Mouse (Mus musculus): ENCODE results near the gene Cntn5. TPM values are rescaled to one million over a fixed set of nuclear protein-coding genes. Genes with fewer than 3 reads are reported as not detected.

The Cntn5 gene
- polyA plus RNA-seq, 2 experiments from 2014 or later, result 0.08 TPM; not detected in 1

GRCm38 (mm10) chr9:10170526-10170925, 734.0 kb downstream of the Cntn5 start:
- ATAC-seq, result no peak

GRCm38 (mm10) chr9:10121350-10122057, 783.1 kb downstream of the Cntn5 start:
- ATAC-seq, result no peak

- no peak for ATAC-seq
Observed at GRCm38 (mm10) chr9:10116581-10116980, 788.0 kb downstream of the Cntn5 start.

- ATAC-seq, result no peak
Observed at GRCm38 (mm10) chr9:10109156-10109555, 795.4 kb downstream of the Cntn5 start.

GRCm38 (mm10) chr9:10107861-10108260, 796.7 kb downstream of the Cntn5 start:
- no peak for ATAC-seq

GRCm38 (mm10) chr9:10101812-10102440, 802.6 kb downstream of the Cntn5 start:
- ATAC-seq, result no peak

- no peak for ATAC-seq
Observed at GRCm38 (mm10) chr9:10076282-10076681, 828.3 kb downstream of the Cntn5 start.

GRCm38 (mm10) chr9:10073401-10073800, 831.2 kb downstream of the Cntn5 start:
- no peak for ATAC-seq

GRCm38 (mm10) chr9:10072860-10073259, 831.7 kb downstream of the Cntn5 start:
- ATAC-seq, result no peak

- ATAC-seq, result no peak
Observed at GRCm38 (mm10) chr9:10071271-10071670, 833.3 kb downstream of the Cntn5 start.

GRCm38 (mm10) chr9:10044969-10045789, 859.4 kb downstream of the Cntn5 start:
- no peak for ATAC-seq

GRCm38 (mm10) chr9:10043001-10043400, 861.6 kb downstream of the Cntn5 start:
- no peak for ATAC-seq

- no peak for ATAC-seq
Observed at GRCm38 (mm10) chr9:10015129-10015528, 889.4 kb downstream of the Cntn5 start.

GRCm38 (mm10) chr9:9984028-9984427, 920.5 kb downstream of the Cntn5 start:
- ATAC-seq, result no peak

GRCm38 (mm10) chr9:9983220-9983619, 921.4 kb downstream of the Cntn5 start:
- ATAC-seq, result no peak

- ATAC-seq, result no peak
Observed at GRCm38 (mm10) chr9:9965370-9965769, 939.2 kb downstream of the Cntn5 start.

GRCm38 (mm10) chr9:9960610-9961172, 943.9 kb downstream of the Cntn5 start:
- ATAC-seq, result no peak

GRCm38 (mm10) chr9:9949346-9949745, 955.2 kb downstream of the Cntn5 start:
- ATAC-seq, result no peak

GRCm38 (mm10) chr9:9944872-9945271, 959.7 kb downstream of the Cntn5 start:
- no peak for ATAC-seq

- no peak for ATAC-seq
Observed at GRCm38 (mm10) chr9:9937444-9938436, 966.8 kb downstream of the Cntn5 start.

- ATAC-seq, result no peak
Observed at GRCm38 (mm10) chr9:9920580-9920979, 984.0 kb downstream of the Cntn5 start.

GRCm38 (mm10) chr9:9899070-9899469, 1005.5 kb downstream of the Cntn5 start:
- ATAC-seq, result no peak

Data from activated CD4-positive, CD25-positive, alpha-beta regulatory T cell, adult 4 months (primary cell).